Mouse (Mus musculus) liver, embryonic 14.5 days (tissue): ENCODE measurements around the gene Atg16l2. TPM values are rescaled to one million over a fixed set of nuclear protein-coding genes. Genes with fewer than 3 reads are reported as not detected.

Source experiments
- ATAC-seq: fragments of 200-750 bp; cut with Nextera tagmentation; 2 replicates; pipeline ENCODE4 v1.8.0; 2017; ENCODE audit warnings: moderate number of reproducible peaks, mild to moderate bottlenecking, moderate library complexity; ENCODE audit not compliant: insufficient read depth
- DNase-seq, 3 experiments: peaks; one replicate each; pipeline ENCODE4 v3.0.0-alpha.2; 2012 to 2013; ENCODE audit warnings: low read depth in 3 of 3, low spot score in 3 of 3
- H3K27ac ChIP-seq: fragments of 300-500 bp; sonication (generic); 2 replicates; pipeline ENCODE4 v1.5.1; 2014; ENCODE audit warnings: moderate library complexity, mild to moderate bottlenecking, control low read depth, inconsistent platforms
- H3K27me3 ChIP-seq: fragments of 300-500 bp; sonication (generic); 2 replicates; pipeline ENCODE4 v1.6.1; 2014; ENCODE audit warnings: mild to moderate bottlenecking, low read length, moderate library complexity; ENCODE audit not compliant: control insufficient read depth, insufficient read depth
- H3K36me3 ChIP-seq: fragments of 300-500 bp; sonication (generic); replicated peaks from 2 replicates; pipeline ENCODE4 v1.6.1; 2014; ENCODE audit warnings: low read depth; ENCODE audit not compliant: control insufficient read depth, insufficient read depth
- H3K4me1 ChIP-seq, 2 experiments: fragments of 200-500 bp in 1 of 2; fragments of 300-500 bp in 1 of 2; sonication (generic) in 1 of 2; replicated peaks; 2 replicates each; pipeline ENCODE4 v1.6.1; 2012 to 2014; ENCODE audit warnings: antibody characterized with exemption in 1 of 2, inconsistent platforms in 1 of 2, low read length in 1 of 2; ENCODE audit not compliant: control insufficient read depth in 2 of 2, insufficient read depth in 2 of 2
- H3K4me2 ChIP-seq: fragments of 300-500 bp; sonication (generic); 2 replicates; pipeline ENCODE4 v1.6.1; 2014; ENCODE audit warnings: low read depth, mild to moderate bottlenecking, control low read depth, moderate library complexity
- H3K4me3 ChIP-seq, 2 experiments: fragments of 200-500 bp in 1 of 2; fragments of 300-500 bp in 1 of 2; sonication (generic) in 1 of 2; 2 replicates each; pipeline ENCODE4 v1.5.1; 2012 to 2014; ENCODE audit warnings: low read depth in 2 of 2, low read length in 2 of 2, mild to moderate bottlenecking in 2 of 2, control low read depth in 1 of 2, inconsistent platforms in 1 of 2, moderate library complexity in 1 of 2; ENCODE audit not compliant: insufficient read depth in 1 of 2
- H3K9ac ChIP-seq: fragments of 300-500 bp; sonication (generic); replicated peaks from 2 replicates; pipeline ENCODE4 v1.6.1; 2014; ENCODE audit warnings: mild to moderate bottlenecking, control low read depth, moderate library complexity
- H3K9me3 ChIP-seq: fragments of 300-500 bp; sonication (generic); 2 replicates; pipeline ENCODE4 v1.6.1; 2016; ENCODE audit warnings: low read length, mixed read lengths; ENCODE audit not compliant: control insufficient read depth
- CTCF ChIP-seq: IDR thresholded peaks from 2 replicates; pipeline ENCODE4 v1.5.1; 2016; ENCODE audit warnings: antibody characterized with exemption, low read depth, control low read depth
- EP300 ChIP-seq: IDR thresholded peaks from 2 replicates; pipeline ENCODE4 v1.6.1; 2016; ENCODE audit warnings: antibody characterized with exemption, low read depth
- WGBS: fragments of 180-500 bp; shearing (Covaris S2); extraction: QIAGEN DNeasy Blood & Tissue Kit; methylation state at CpG from one replicate; pipeline ENCODE4 v1.1.7; 2014; ENCODE audit not compliant: insufficient replicate concordance; 5-methylcytosine and 5-hydroxymethylcytosine counted together
- polyA plus RNA-seq, 2 experiments: library from polyadenylated mRNA; depleted of rRNA in 1 of 2; stranded (reverse) in 1 of 2; unstranded in 1 of 2; fragments of >200 nt; fragmentation: Nextera tagmentation in 1 of 2; extraction: Ambion mirVana in 1 of 2; gene quantifications; 2 replicates each; pipeline versions ENCODE4 v1.2.1 to v1.2.3; 2012 to 2014

Atg16l2 gene
- polyA plus RNA-seq, 2 experiments = 1.8 to 3.1 TPM

DNA sequence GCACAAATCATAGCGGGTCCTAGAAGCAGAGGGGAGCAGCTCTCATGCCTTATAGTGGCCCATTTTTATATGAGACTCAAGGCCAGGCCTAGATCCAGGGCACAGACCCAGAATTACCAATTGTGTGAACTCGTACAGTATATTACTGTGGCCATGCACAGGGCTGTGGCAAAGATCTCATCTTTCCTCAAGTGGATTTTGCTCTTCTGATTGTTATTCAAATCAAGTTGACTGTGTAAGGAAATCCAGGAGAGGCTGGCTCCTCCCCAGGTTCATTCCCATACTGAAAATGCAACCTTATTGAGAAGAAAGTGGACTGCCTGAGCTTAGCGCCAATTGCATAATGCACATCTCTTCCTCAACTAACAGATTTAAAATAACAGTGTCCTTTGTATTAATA lies 19.3 kb downstream of the Atg16l2 start:
- DNase-seq (no peak), ATAC-seq (no peak)
- Histone ChIP-seq H3K9me3 (no peaks in the 10 kb centered on the region), H3K27ac (no peak overlapping the region), H3K4me2 (no peak overlapping the region), H3K9ac (no peak overlapping the region), H3K36me3 (no peaks in the 10 kb centered on the region), H3K4me3 (no peak overlapping the region), H3K4me1 (no peaks in the 10 kb centered on the region), H3K27me3 (no peaks in the 10 kb centered on the region)
- WGBS = 73% methylated on average over 3 of the region's 3 CpGs
- TF ChIP-seq EP300 = no peak
- no peak for TF ChIP-seq CTCF

DNA sequence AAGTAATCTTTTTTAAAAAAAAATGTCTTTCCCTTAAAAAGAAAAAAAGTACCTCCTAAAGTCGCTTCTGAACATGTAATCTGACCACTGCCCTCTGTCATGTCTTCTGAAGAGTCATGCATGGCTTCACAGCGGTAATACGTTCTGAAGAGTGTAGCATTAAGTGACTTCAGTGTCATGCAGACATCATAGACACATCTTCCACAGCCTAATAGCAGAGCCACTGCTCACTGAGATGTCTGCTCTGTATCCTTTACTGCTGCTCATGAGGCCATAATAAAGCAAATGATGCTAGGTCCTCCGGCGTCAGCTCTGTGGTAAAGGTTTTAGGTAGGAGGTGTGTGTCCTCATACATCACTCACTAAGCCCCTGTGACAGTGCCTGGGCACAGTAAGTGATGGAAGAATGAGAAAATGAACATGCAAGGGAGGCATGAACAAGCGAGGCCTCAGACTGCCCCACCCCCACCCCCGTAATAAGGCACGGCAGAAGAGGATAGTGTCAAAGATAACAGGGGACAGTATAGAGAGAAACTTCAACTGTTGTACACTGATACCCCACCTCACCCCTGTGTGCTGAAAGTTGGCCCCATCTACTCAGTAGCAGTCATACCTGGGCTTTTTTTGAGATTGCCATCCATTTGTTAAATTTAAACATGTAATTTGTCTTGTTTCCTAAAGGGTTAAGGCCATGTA lies 29.4 kb downstream of the Atg16l2 start:
- TF ChIP-seq EP300 = peak; percentile 57; the same call in 1 of the 2 replicates
- TF ChIP-seq CTCF = no peak
- H3K4me3 ChIP-seq = no peak overlapping the region
- ATAC-seq = peak; percentile 91
- no peak overlapping the region; the same call in 1 of the 2 replicates for H3K9ac ChIP-seq
- H3K27me3 ChIP-seq = no peaks in the 10 kb centered on the region
- H3K36me3 ChIP-seq = peaks cover 2% of the 10 kb centered on the region; the same call in 1 of the 2 replicates
- DNase-seq = peak; percentile 18 to 28 (median 19)
- no peaks in the 10 kb centered on the region for H3K9me3 ChIP-seq
- peaks cover 10 to 13% of the 10 kb centered on the region in 2 experiments for H3K4me1 ChIP-seq
- H3K4me2 ChIP-seq = no peak overlapping the region
- H3K27ac ChIP-seq = no peak overlapping the region; the same call in 1 of the 2 replicates
- WGBS = 56% methylated on average over 8 of the region's 8 CpGs

DNA sequence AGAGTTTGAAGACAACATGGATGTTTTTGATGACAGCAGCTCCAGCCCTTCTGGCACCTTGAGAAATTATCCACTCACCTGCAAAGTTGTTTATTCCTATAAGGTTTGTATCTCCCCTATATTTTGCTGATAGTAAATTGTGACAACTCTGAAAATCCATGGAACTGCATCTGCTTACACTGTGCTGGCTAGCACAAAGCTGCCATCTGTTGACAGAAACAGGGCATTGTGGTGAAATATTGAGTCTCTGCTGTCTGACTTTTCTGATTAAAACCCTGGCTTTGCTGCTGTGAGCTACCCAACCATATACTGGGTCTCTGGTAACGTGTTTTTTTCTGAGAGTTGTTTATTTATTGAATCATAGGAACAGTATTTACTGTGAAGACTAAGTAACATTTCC lies 30.4 kb downstream of the Atg16l2 start:
- Histone ChIP-seq H3K9ac (no peak overlapping the region), H3K4me1 (peaks cover 13 to 19% of the 10 kb centered on the region in 2 experiments), H3K4me3 (no peak overlapping the region), H3K4me2 (no peak overlapping the region), H3K36me3 (peaks cover 2% of the 10 kb centered on the region; the same call in 1 of the 2 replicates), H3K27ac (no peak overlapping the region), H3K9me3 (no peaks in the 10 kb centered on the region), H3K27me3 (no peaks in the 10 kb centered on the region)
- DNase-seq (no peak), ATAC-seq (no peak)
- 45% methylated on average over 1 of the region's 1 CpGs for WGBS
- TF ChIP-seq CTCF (peak; percentile 32; the same call in 1 of the 2 replicates), EP300 (no peak)

DNA sequence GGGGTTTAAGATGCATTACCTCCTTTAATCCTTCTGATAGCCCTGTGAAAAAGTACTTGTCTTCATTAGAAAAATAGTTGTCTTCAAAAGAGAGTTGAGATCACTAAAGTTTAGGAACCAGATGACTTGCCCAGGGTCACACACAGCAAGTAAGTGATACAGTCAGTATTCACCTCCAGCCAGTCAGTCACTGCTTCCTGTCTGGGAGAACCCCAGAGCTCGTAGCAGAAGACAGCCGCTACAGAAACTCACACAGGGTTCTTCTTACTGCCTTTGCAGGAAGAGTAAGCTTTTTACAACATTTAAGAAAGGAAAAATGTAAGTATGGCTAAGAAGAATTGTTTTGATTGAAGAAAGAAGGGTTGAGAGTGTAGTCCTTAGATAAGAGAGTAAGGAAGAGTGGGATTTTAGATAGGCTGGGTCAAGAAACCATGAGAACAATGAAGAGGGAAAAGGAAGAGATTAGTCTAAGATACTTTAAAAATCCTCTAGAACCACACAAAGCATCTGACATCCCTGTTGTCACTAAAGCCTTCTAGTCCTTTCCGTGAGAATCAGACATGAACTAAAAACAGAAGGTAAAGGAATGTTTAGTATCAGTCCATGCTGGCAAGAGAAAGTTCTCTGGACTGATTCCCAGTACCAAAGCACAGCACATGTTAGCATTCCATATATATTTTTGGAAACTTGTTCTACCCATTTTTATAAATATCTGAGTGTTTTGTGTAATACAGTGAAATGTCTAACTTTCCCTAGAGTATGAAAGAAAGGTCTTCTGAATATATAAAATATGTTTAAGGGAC lies 34.4 kb downstream of the Atg16l2 start:
- Histone ChIP-seq H3K4me3 (no peak overlapping the region), H3K27ac (no peak overlapping the region), H3K9me3 (no peaks in the 10 kb centered on the region), H3K4me1 (peaks cover 10 to 14% of the 10 kb centered on the region in 2 experiments), H3K27me3 (no peaks in the 10 kb centered on the region), H3K4me2 (no peak overlapping the region), H3K9ac (no peak overlapping the region), H3K36me3 (peaks cover 2% of the 10 kb centered on the region; the same call in 1 of the 2 replicates)
- TF ChIP-seq EP300 (peak; percentile 34; the same call in 1 of the 2 replicates), CTCF (no peak)
- no peak for DNase-seq
- WGBS = 21% methylated on average over 3 of the region's 3 CpGs
- no peak for ATAC-seq

DNA sequence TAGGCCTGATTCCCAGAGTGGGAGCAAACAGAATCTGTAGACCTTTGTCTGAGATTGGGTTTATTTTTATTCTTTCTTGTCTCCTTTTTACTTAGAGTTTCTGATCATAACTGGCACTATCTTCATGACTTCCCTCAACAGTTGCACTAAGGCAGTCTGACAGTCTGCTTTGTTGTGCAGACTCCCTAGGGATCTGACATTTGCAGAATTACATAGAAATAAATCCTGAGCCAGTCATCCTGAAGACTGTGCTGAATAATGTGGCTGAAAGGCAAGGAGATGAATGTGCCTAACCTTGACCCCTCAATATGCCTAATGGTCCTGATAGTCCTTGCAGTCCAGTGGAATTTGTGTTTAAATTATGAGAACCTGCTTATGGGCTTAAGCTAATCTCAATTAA lies 38.5 kb downstream of the Atg16l2 start:
- Histone ChIP-seq H3K4me2 (no peak overlapping the region), H3K27ac (no peak overlapping the region), H3K27me3 (no peaks in the 10 kb centered on the region), H3K9me3 (no peaks in the 10 kb centered on the region), H3K9ac (no peak overlapping the region), H3K36me3 (no peaks in the 10 kb centered on the region), H3K4me1 (peaks cover 3 to 5% of the 10 kb centered on the region in 2 experiments; a peak in 3 of 4 replicates), H3K4me3 (no peak overlapping the region)
- ATAC-seq (no peak), DNase-seq (no peak)
- TF ChIP-seq CTCF (no peak), EP300 (no peak)
